Mouse (Mus musculus) neural tube, embryonic 15.5 days (tissue): ENCODE data around the gene Lsm4. TPM values are rescaled to one million over a fixed set of nuclear protein-coding genes. Genes with fewer than 3 reads are reported as not detected.

ENCODE experiments used
- ATAC-seq: fragments of 200-750 bp; cut with Nextera tagmentation; 2 replicates; pipeline ENCODE4 v1.8.0; 2017; ENCODE audit warnings: mild to moderate bottlenecking, moderate TSS enrichment, moderate library complexity; ENCODE audit not compliant: low FRiP score
- H3K27ac ChIP-seq: fragments of 300-500 bp; sonication (generic); replicated peaks from 2 replicates; pipeline ENCODE4 v1.5.1; 2015; ENCODE audit warnings: mild to moderate bottlenecking, inconsistent platforms
- H3K27me3 ChIP-seq: fragments of 300-500 bp; sonication (generic); replicated peaks from 2 replicates; pipeline ENCODE4 v1.6.1; 2015; ENCODE audit warnings: inconsistent platforms
- H3K36me3 ChIP-seq: fragments of 300-500 bp; sonication (generic); 2 replicates; pipeline ENCODE4 v1.6.1; 2015; ENCODE audit warnings: inconsistent platforms
- H3K4me1 ChIP-seq: fragments of 300-500 bp; sonication (generic); 2 replicates; pipeline ENCODE4 v1.6.1; 2015; ENCODE audit warnings: inconsistent platforms
- H3K4me2 ChIP-seq: fragments of 300-500 bp; sonication (generic); 2 replicates; pipeline ENCODE4 v1.6.1; 2015; ENCODE audit warnings: inconsistent platforms, mild to moderate bottlenecking, moderate library complexity
- H3K4me3 ChIP-seq: fragments of 300-500 bp; sonication (generic); replicated peaks from 2 replicates; pipeline ENCODE4 v1.5.1; 2015; ENCODE audit warnings: mild to moderate bottlenecking, inconsistent platforms
- H3K9ac ChIP-seq: fragments of 300-500 bp; sonication (generic); replicated peaks from 2 replicates; pipeline ENCODE4 v1.6.1; 2015; ENCODE audit warnings: mild to moderate bottlenecking, inconsistent platforms
- H3K9me3 ChIP-seq: fragments of 300-500 bp; sonication (generic); replicated peaks from 2 replicates; pipeline ENCODE4 v1.6.1; 2016; ENCODE audit warnings: inconsistent platforms
- WGBS: fragments of 180-500 bp; shearing (Covaris S2); methylation state at CpG from one replicate; pipeline ENCODE4 v1.1.7; 2015; ENCODE audit warnings: mixed read lengths; 5-methylcytosine and 5-hydroxymethylcytosine counted together
- polyA plus RNA-seq: library from polyadenylated mRNA; unstranded; fragments of >200 nt; fragmentation: Nextera tagmentation; extraction: Ambion mirVana; gene quantifications from 2 replicates; pipeline ENCODE4 v1.2.1, GENCODE M21; 2015

The Lsm4 gene
- 191 and 206 TPM in 2 replicates for polyA plus RNA-seq

- Histone ChIP-seq H3K27ac (peak within 1 kb of the TSS; percentile 99), H3K4me2 (peak within 1 kb of the TSS; percentile 69), H3K9ac (peak within 1 kb of the TSS; percentile 75), H3K36me3 (peaks cover 9% of the 10 kb centered on the region), H3K27me3 (no peaks in the 10 kb centered on the region), H3K9me3 (no peaks in the 10 kb centered on the region), H3K4me3 (peak within 1 kb of the TSS; percentile 78), H3K4me1 (peaks cover 29% of the 10 kb centered on the region)
- WGBS = under 1% methylated on average over 60 of the region's 60 CpGs
- ATAC-seq = peak; percentile 97
These were observed at the start of gene Lsm4 for GRCm38 (mm10) chr8:70673079-70673856. TSS of gene Lsm4 (plus strand) at chr8:70673248.

GRCm38 (mm10) chr8:70625104-70625503 is 47.9 kb upstream of the Lsm4 start:
- Histone ChIP-seq H3K4me1 (peaks cover 11% of the 10 kb centered on the region), H3K27ac (no peak overlapping the region)
- WGBS = 23% methylated on average over 5 of the region's 5 CpGs

GRCm38 (mm10) chr8:70627041-70627440 is 46.0 kb upstream of the Lsm4 start:
- no peak overlapping the region for H3K4me2 ChIP-seq
- H3K27me3 ChIP-seq = peaks cover 14% of the 10 kb centered on the region; the same call in 1 of the 2 replicates
- ATAC-seq = no peak
- H3K9ac ChIP-seq = no peak overlapping the region
- 83% methylated on average over 5 of the region's 5 CpGs for WGBS
- H3K4me3 ChIP-seq = no peak overlapping the region
- no peak overlapping the region for H3K27ac ChIP-seq
- H3K9me3 ChIP-seq = no peaks in the 10 kb centered on the region
- H3K36me3 ChIP-seq = no peaks in the 10 kb centered on the region
- peaks cover 24% of the 10 kb centered on the region for H3K4me1 ChIP-seq

More at GRCm38 (mm10) chr8:70625104-70625503, 47.9 kb upstream of the Lsm4 start:
- Histone ChIP-seq H3K9me3 (no peaks in the 10 kb centered on the region), H3K4me2 (no peak overlapping the region), H3K27me3 (peaks cover 5% of the 10 kb centered on the region; the same call in 1 of the 2 replicates), H3K4me3 (no peak overlapping the region), H3K9ac (no peak overlapping the region), H3K36me3 (no peaks in the 10 kb centered on the region)
- ATAC-seq = no peak

GRCm38 (mm10) chr8:70628986-70629490 is 44.0 kb upstream of the Lsm4 start:
- Histone ChIP-seq H3K27me3 (peaks cover 9% of the 10 kb centered on the region; the same call in 1 of the 2 replicates), H3K9me3 (no peaks in the 10 kb centered on the region), H3K36me3 (no peaks in the 10 kb centered on the region), H3K4me1 (peaks cover 25% of the 10 kb centered on the region), H3K9ac (peak overlapping the region; percentile 49), H3K4me3 (peak overlapping the region; percentile 50), H3K27ac (peak overlapping the region; percentile 76), H3K4me2 (peak overlapping the region; percentile 78)
- 59% methylated on average over 7 of the region's 7 CpGs for WGBS
- peak; percentile 1; the same call in 1 of the 2 replicates for ATAC-seq

- peak overlapping the region; percentile 50 for H3K4me3 ChIP-seq
- H3K9ac ChIP-seq = peak overlapping the region; percentile 51
- ATAC-seq = peak; percentile 91
- no peaks in the 10 kb centered on the region for H3K9me3 ChIP-seq
- H3K4me1 ChIP-seq = peaks cover 28% of the 10 kb centered on the region
- peak overlapping the region; percentile 78 for H3K4me2 ChIP-seq
- peaks cover 9% of the 10 kb centered on the region; the same call in 1 of the 2 replicates for H3K27me3 ChIP-seq
- peak overlapping the region; percentile 76 for H3K27ac ChIP-seq
- no peaks in the 10 kb centered on the region for H3K36me3 ChIP-seq
- under 1% methylated on average over 60 of the region's 60 CpGs for WGBS
These were observed 43.2 kb upstream of the Lsm4 start for GRCm38 (mm10) chr8:70629574-70630531.

GRCm38 (mm10) chr8:70630532-70631381 is 42.3 kb upstream of the Lsm4 start:
- 15% methylated on average over 22 of the region's 22 CpGs for whole genome bisulfite sequencing
- H3K27me3 ChIP-seq = peaks cover 9% of the 10 kb centered on the region; the same call in 1 of the 2 replicates
- peak overlapping the region; percentile 78 for H3K4me2 ChIP-seq
- H3K4me1 ChIP-seq = peaks cover 28% of the 10 kb centered on the region
- no peaks in the 10 kb centered on the region for H3K9me3 ChIP-seq
- no peaks in the 10 kb centered on the region for H3K36me3 ChIP-seq
- 0 out of 2 replicates have a peak overlapping the region, but pooled peaks have one; percentile 76 for H3K27ac ChIP-seq
- ATAC-seq = no peak
- H3K9ac ChIP-seq = peak overlapping the region; percentile 28; the same call in 1 of the 2 replicates
- H3K4me3 ChIP-seq = no peak overlapping the region

- no peak overlapping the region; the same call in 1 of the 2 replicates for H3K4me2 ChIP-seq
- H3K4me1 ChIP-seq = peaks cover 28% of the 10 kb centered on the region
- H3K4me3 ChIP-seq = no peak overlapping the region
- H3K9me3 ChIP-seq = no peaks in the 10 kb centered on the region
- WGBS = 20% methylated on average over 24 of the region's 24 CpGs
- H3K9ac ChIP-seq = no peak overlapping the region
- no peaks in the 10 kb centered on the region for H3K36me3 ChIP-seq
- ATAC-seq = no peak
- no peak overlapping the region for H3K27ac ChIP-seq
- peaks cover 9% of the 10 kb centered on the region; the same call in 1 of the 2 replicates for H3K27me3 ChIP-seq
These were observed 41.6 kb upstream of the Lsm4 start for GRCm38 (mm10) chr8:70631436-70631835.

GRCm38 (mm10) chr8:70632346-70632892 is 40.6 kb upstream of the Lsm4 start, which contains the start of gene Gdf15:
TSS of gene Gdf15 (minus strand) at chr8:70632456.
- Histone ChIP-seq H3K9me3 (no peaks in the 10 kb centered on the region), H3K36me3 (no peaks in the 10 kb centered on the region), H3K27me3 (peaks cover 9% of the 10 kb centered on the region; the same call in 1 of the 2 replicates), H3K27ac (no peak within 1 kb of the TSS), H3K4me2 (no peak within 1 kb of the TSS; the same call in 1 of the 2 replicates), H3K9ac (no peak within 1 kb of the TSS), H3K4me1 (peaks cover 32% of the 10 kb centered on the region), H3K4me3 (no peak within 1 kb of the TSS)
- WGBS = 80% methylated on average over 6 of the region's 6 CpGs
- no peak for ATAC-seq

- 61% methylated on average over 6 of the region's 6 CpGs for WGBS
These were observed 39.0 kb upstream of the Lsm4 start for GRCm38 (mm10) chr8:70634066-70634465.

GRCm38 (mm10) chr8:70635527-70635926 is 37.5 kb upstream of the Lsm4 start:
- 72% methylated on average over 6 of the region's 6 CpGs for WGBS
- no peak overlapping the region for H3K4me2 ChIP-seq
- no peaks in the 10 kb centered on the region for H3K9me3 ChIP-seq
- peaks cover 17% of the 10 kb centered on the region for H3K4me1 ChIP-seq
- H3K27me3 ChIP-seq = peaks cover 9% of the 10 kb centered on the region; the same call in 1 of the 2 replicates
- no peak overlapping the region for H3K4me3 ChIP-seq
- no peaks in the 10 kb centered on the region for H3K36me3 ChIP-seq
- ATAC-seq = no peak
- H3K27ac ChIP-seq = no peak overlapping the region
- H3K9ac ChIP-seq = no peak overlapping the region

More at GRCm38 (mm10) chr8:70634066-70634465, 39.0 kb upstream of the Lsm4 start:
- Histone ChIP-seq H3K4me1 (peaks cover 30% of the 10 kb centered on the region), H3K4me3 (no peak overlapping the region), H3K9ac (no peak overlapping the region), H3K9me3 (no peaks in the 10 kb centered on the region), H3K36me3 (no peaks in the 10 kb centered on the region), H3K27ac (no peak overlapping the region), H3K27me3 (peaks cover 9% of the 10 kb centered on the region; the same call in 1 of the 2 replicates), H3K4me2 (no peak overlapping the region)
- ATAC-seq = no peak
